Mouse (Mus musculus) MEL (cell line): ENCODE results near the gene Tmem86a. TPM values are rescaled to one million over a fixed set of nuclear protein-coding genes. Genes with fewer than 3 reads are reported as not detected.

Experiments used
- DNase-seq: peaks from one replicate; pipeline ENCODE4 v3.0.0; 2011; ENCODE audit warnings: low read depth, low spot score
- H3K27ac ChIP-seq: 2 replicates; pipeline ENCODE4 v1.5.1; 2012; ENCODE audit warnings: low read depth, mild to moderate bottlenecking, control low read depth, low read length, moderate library complexity; ENCODE audit not compliant: control insufficient read depth
- H3K27me3 ChIP-seq, 2 experiments: fragments of 150-350 bp in 1 of 2; sonication (generic) in 1 of 2; 2 replicates each; pipeline ENCODE4 v1.6.1; 2012; ENCODE audit warnings: low read length in 2 of 2, mild to moderate bottlenecking in 2 of 2, improper control_type of control experiment in 1 of 2, moderate library complexity in 1 of 2; ENCODE audit not compliant: insufficient read depth in 2 of 2, control insufficient read depth in 1 of 2
- H3K36me3 ChIP-seq, 2 experiments: 2 replicates each; pipeline ENCODE4 v1.6.1; 2012 to 2014; ENCODE audit warnings: low read length in 2 of 2, improper control_type of control experiment in 1 of 2, inconsistent platforms in 1 of 2, mild to moderate bottlenecking in 1 of 2; ENCODE audit not compliant: insufficient read depth in 2 of 2, control insufficient read depth in 1 of 2
- H3K4me1 ChIP-seq, 2 experiments: fragments of 150-350 bp in 1 of 2; sonication (generic) in 1 of 2; 2 replicates each; pipeline ENCODE4 v1.6.1; 2012; ENCODE audit warnings: low read length in 2 of 2, improper control_type of control experiment in 1 of 2, mild to moderate bottlenecking in 1 of 2; ENCODE audit not compliant: insufficient read depth in 2 of 2, control insufficient read depth in 1 of 2
- H3K4me3 ChIP-seq, 2 experiments: fragments of 150-350 bp in 1 of 2; sonication (generic) in 1 of 2; 2 replicates each; pipeline ENCODE4 v1.5.1; 2012; ENCODE audit warnings: low read depth in 2 of 2, low read length in 2 of 2, mild to moderate bottlenecking in 2 of 2, moderate library complexity in 2 of 2, control low read depth in 1 of 2, improper control_type of control experiment in 1 of 2; ENCODE audit not compliant: control insufficient read depth in 1 of 2, insufficient read depth in 1 of 2
- H3K79me2 ChIP-seq: 2 replicates; pipeline ENCODE4 v1.6.1; 2012; ENCODE audit warnings: mild to moderate bottlenecking, low read length, moderate library complexity; ENCODE audit not compliant: control insufficient read depth, poor library complexity, insufficient read depth
- H3K9ac ChIP-seq: 2 replicates; pipeline ENCODE4 v1.6.1; 2012; ENCODE audit warnings: low read depth, mild to moderate bottlenecking, control low read depth, low read length, moderate library complexity; ENCODE audit not compliant: control insufficient read depth, poor library complexity, severe bottlenecking
- H3K9me3 ChIP-seq: fragments of 150-350 bp; sonication (generic); replicated peaks from 2 replicates; pipeline ENCODE4 v1.6.1; 2012; ENCODE audit warnings: mild to moderate bottlenecking, low read length, improper control_type of control experiment, moderate library complexity; ENCODE audit not compliant: insufficient read depth
- CHD2 ChIP-seq: IDR thresholded peaks from 2 replicates; pipeline ENCODE4 v1.6.1; 2011; ENCODE audit warnings: low read length, improper control_type of control experiment
- CTCF ChIP-seq, 3 experiments: IDR thresholded peaks in 2 of 3; conservative IDR thresholded peaks in 1 of 3; 2 replicates each; pipeline ENCODE4 v1.5.1; 2011 to 2012; ENCODE audit warnings: low read length in 3 of 3, low read depth in 2 of 3, mild to moderate bottlenecking in 2 of 3, improper control_type of control experiment in 1 of 3, inconsistent platforms in 1 of 3, mixed read lengths in 1 of 3, moderate library complexity in 1 of 3; ENCODE audit not compliant: control insufficient read depth in 1 of 3, insufficient read depth in 1 of 3, poor library complexity in 1 of 3, severe bottlenecking in 1 of 3
- EP300 ChIP-seq, 2 experiments: IDR thresholded peaks; 2 replicates each; pipeline ENCODE4 v1.6.1; 2011; ENCODE audit warnings: improper control_type of control experiment in 2 of 2, low read length in 2 of 2, low read depth in 1 of 2, mild to moderate bottlenecking in 1 of 2
- ETS1 ChIP-seq: IDR thresholded peaks from 2 replicates; pipeline ENCODE4 v1.6.1; 2012; ENCODE audit warnings: low read depth, mild to moderate bottlenecking, inconsistent platforms, low read length, improper control_type of control experiment, moderate library complexity
- GABPA ChIP-seq: IDR thresholded peaks from 2 replicates; pipeline ENCODE4 v1.6.1; 2012; ENCODE audit warnings: low read depth, mild to moderate bottlenecking, inconsistent platforms, low read length, improper control_type of control experiment, moderate library complexity
- GATA1 ChIP-seq: IDR thresholded peaks from 2 replicates; pipeline ENCODE4 v1.6.1; 2011; ENCODE audit warnings: low read depth, low read length, improper control_type of control experiment
- HCFC1 ChIP-seq: IDR thresholded peaks from 2 replicates; pipeline ENCODE4 v1.6.1; 2012; ENCODE audit warnings: low read depth, mild to moderate bottlenecking, inconsistent platforms, low read length, improper control_type of control experiment, moderate library complexity
- JUND ChIP-seq: IDR thresholded peaks from 2 replicates; pipeline ENCODE4 v1.6.1; 2011; ENCODE audit warnings: low read depth, mild to moderate bottlenecking, improper control_type of control experiment, low read length
- MAFK ChIP-seq: IDR thresholded peaks from 2 replicates; pipeline ENCODE4 v1.6.1; 2011; ENCODE audit warnings: low read depth, mild to moderate bottlenecking, low read length, improper control_type of control experiment, borderline replicate concordance
- MAZ ChIP-seq: IDR thresholded peaks from 2 replicates; pipeline ENCODE4 v1.6.1; 2012; ENCODE audit warnings: low read depth, mild to moderate bottlenecking, inconsistent platforms, low read length, improper control_type of control experiment
- MEF2A ChIP-seq: IDR thresholded peaks from 2 replicates; pipeline ENCODE4 v1.6.1; 2014; ENCODE audit warnings: low read depth, mild to moderate bottlenecking, inconsistent platforms, low read length, improper control_type of control experiment; ENCODE audit not compliant: poor library complexity, insufficient replicate concordance, severe bottlenecking; ENCODE audit errors: extremely low read depth
- MXI1 ChIP-seq: IDR thresholded peaks from 2 replicates; pipeline ENCODE4 v1.6.1; 2011; ENCODE audit warnings: mild to moderate bottlenecking, low read depth, low read length, improper control_type of control experiment
- MYB ChIP-seq: IDR thresholded peaks from 2 replicates; pipeline ENCODE4 v1.6.1; 2011; ENCODE audit warnings: mild to moderate bottlenecking, low read depth, low read length, improper control_type of control experiment
- MYC ChIP-seq: IDR thresholded peaks from 2 replicates; pipeline ENCODE4 v1.6.1; 2011; ENCODE audit warnings: low read depth, mild to moderate bottlenecking, low read length, improper control_type of control experiment, moderate library complexity
- NRF1 ChIP-seq: IDR thresholded peaks from 2 replicates; pipeline ENCODE4 v1.6.1; 2014; ENCODE audit warnings: low read depth, mild to moderate bottlenecking, inconsistent platforms, low read length, improper control_type of control experiment, moderate library complexity; ENCODE audit not compliant: poor library complexity, insufficient read depth, severe bottlenecking
- POLR2A ChIP-seq, 2 experiments: IDR thresholded peaks; 2 replicates each; pipeline ENCODE4 v1.6.1; 2011 to 2012; ENCODE audit warnings: low read length in 2 of 2, mild to moderate bottlenecking in 2 of 2, control low read depth in 1 of 2, improper control_type of control experiment in 1 of 2, low read depth in 1 of 2, moderate library complexity in 1 of 2; ENCODE audit not compliant: control insufficient read depth in 1 of 2, insufficient read depth in 1 of 2, poor library complexity in 1 of 2
- POLR2AphosphoS5 ChIP-seq: IDR thresholded peaks from 2 replicates; pipeline ENCODE4 v1.6.1; 2012; ENCODE audit warnings: low read depth, borderline replicate concordance, mild to moderate bottlenecking, inconsistent platforms, low read length, moderate library complexity, mixed read lengths
- RAD21 ChIP-seq: IDR thresholded peaks from 2 replicates; pipeline ENCODE4 v1.6.1; 2011; ENCODE audit warnings: mild to moderate bottlenecking, low read depth, low read length, improper control_type of control experiment
- RCOR1 ChIP-seq: IDR thresholded peaks from 2 replicates; pipeline ENCODE4 v1.6.1; 2012; ENCODE audit warnings: low read depth, mild to moderate bottlenecking, inconsistent platforms, low read length, improper control_type of control experiment
- SIN3A ChIP-seq: IDR thresholded peaks from 2 replicates; pipeline ENCODE4 v1.6.1; 2012; ENCODE audit warnings: low read length, improper control_type of control experiment, inconsistent platforms
- TAL1 ChIP-seq: IDR thresholded peaks from 2 replicates; pipeline ENCODE4 v1.6.1; 2012; ENCODE audit warnings: mild to moderate bottlenecking, inconsistent platforms, low read length, moderate library complexity, mixed read lengths
- TBP ChIP-seq: IDR thresholded peaks from 2 replicates; pipeline ENCODE4 v1.8.0; 2011; ENCODE audit warnings: low read depth, low read length, improper control_type of control experiment
- TCF12 ChIP-seq: IDR thresholded peaks from 2 replicates; pipeline ENCODE4 v1.6.1; 2014; ENCODE audit warnings: low read depth, mild to moderate bottlenecking, inconsistent platforms, low read length, improper control_type of control experiment, moderate library complexity
- UBTF ChIP-seq: IDR thresholded peaks from 2 replicates; pipeline ENCODE4 v1.6.1; 2012; ENCODE audit warnings: low read depth, mild to moderate bottlenecking, inconsistent platforms, low read length, improper control_type of control experiment, moderate library complexity, borderline replicate concordance; ENCODE audit not compliant: insufficient read depth
- USF1 ChIP-seq: IDR thresholded peaks from 2 replicates; pipeline ENCODE4 v1.6.1; 2014; ENCODE audit warnings: low read depth, mild to moderate bottlenecking, inconsistent platforms, low read length, improper control_type of control experiment, moderate library complexity
- ZMIZ1 ChIP-seq: IDR thresholded peaks from 2 replicates; pipeline ENCODE4 v1.6.1; 2012; ENCODE audit warnings: low read depth, mild to moderate bottlenecking, inconsistent platforms, low read length, improper control_type of control experiment, moderate library complexity
- polyA plus RNA-seq, 2 experiments: library from polyadenylated mRNA; stranded (reverse) in 1 of 2; unstranded in 1 of 2; fragments of >175 nt in 1 of 2; fragments of >200 nt in 1 of 2; gene quantifications; 2 replicates each; pipeline versions ENCODE4 v1.2.1 to v1.2.4; 2012; ENCODE audit warnings: low replicate concordance in 2 of 2, low read depth in 1 of 2; ENCODE audit not compliant: insufficient read length in 2 of 2, insufficient read depth in 1 of 2, missing spikeins in 1 of 2
- total RNA-seq: library from RNA; depleted of rRNA; stranded (reverse); fragments of 300-350 nt; gene quantifications from 2 replicates; pipeline ENCODE4 v1.2.3, GENCODE M21; 2012

The Tmem86a gene
- total and polyA plus RNA-seq, 3 experiments, result 0.27 to 0.54 TPM; not detected in 1

DNA sequence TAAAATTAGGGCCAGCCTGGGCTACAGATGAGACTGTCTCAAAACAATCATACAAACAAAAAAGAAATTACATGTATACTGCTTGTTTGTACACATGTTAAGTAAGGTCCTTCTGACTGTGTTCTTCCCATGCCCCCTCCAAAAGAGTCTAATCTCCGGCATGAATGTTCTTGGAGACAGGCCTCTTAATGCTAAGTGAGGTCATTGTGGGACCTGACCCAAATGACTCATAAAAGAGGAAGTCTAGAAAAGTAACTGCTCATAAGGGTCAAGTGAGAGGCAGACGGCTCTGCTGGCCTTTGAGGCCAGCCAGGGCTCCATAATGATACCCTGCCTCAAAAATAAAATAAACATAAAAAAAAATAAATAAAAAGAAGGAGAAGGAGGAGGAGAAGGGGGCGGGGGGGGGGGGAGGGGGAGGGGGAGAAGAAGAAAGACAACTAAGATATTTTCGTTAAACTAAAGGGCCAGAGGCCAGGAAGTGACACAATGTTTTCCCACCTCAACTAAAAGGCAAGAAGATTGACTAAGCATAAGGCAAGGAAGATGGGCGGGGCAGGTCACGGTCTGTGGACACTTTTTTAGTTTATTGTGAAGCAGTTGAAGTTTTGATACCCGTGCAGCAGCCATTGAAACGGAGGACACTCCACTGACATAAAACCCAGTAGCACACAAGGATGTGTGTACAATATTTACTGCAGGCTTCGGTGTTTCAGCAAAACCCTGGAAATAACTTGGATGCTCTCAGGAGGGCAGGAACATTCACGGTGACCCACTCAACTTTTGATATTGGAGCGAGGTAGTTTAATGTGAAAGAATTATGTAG, 35.6 kb upstream of the Tmem86a start:
- DNase-seq, result peak; percentile 63
- peak overlapping the region; percentile 46 to 47 for H3K4me3 ChIP-seq
- no peaks in the 10 kb centered on the region for H3K79me2 ChIP-seq
- H3K9ac ChIP-seq, result peak overlapping the region; percentile 49
- peaks cover 6 to 7% of the 10 kb centered on the region in 2 experiments for H3K4me1 ChIP-seq
- TF ChIP-seq JUND (peak; percentile 39; the same call in 1 of the 2 replicates), HCFC1 (no peak), TBP (no peak), NRF1 (no peak), ETS1 (peak; percentile 53), UBTF (no peak), SIN3A (0 out of 2 replicates have a peak, but pooled peaks have one; percentile 42), EP300 (IDR thresholded peaks at IDR 0.05; ENCODE audit: low read depth in 1 of 2, low read length in 2 of 2) (peak in 1 of 2 experiments; percentile 61; a peak in 2 of 4 replicates), MAFK (no peak), POLR2A (IDR thresholded peaks at IDR 0.05; ENCODE audit: control insufficient read depth in 1 of 2, insufficient read depth in 1 of 2, low read depth in 1 of 2, low read length in 2 of 2, poor library complexity in 1 of 2) (no peak), MXI1 (peak; percentile 45; the same call in 1 of the 2 replicates), RCOR1 (no peak), POLR2AphosphoS5 (no peak), MYC (no peak)
- H3K27ac ChIP-seq, result peak overlapping the region; percentile 55
- H3K9me3 ChIP-seq, result no peaks in the 10 kb centered on the region
- no peaks in the 10 kb centered on the region for H3K27me3 ChIP-seq
- H3K36me3 ChIP-seq, result peaks cover 0 to 13% of the 10 kb centered on the region in 2 experiments; a peak in 2 of 4 replicates

DNA sequence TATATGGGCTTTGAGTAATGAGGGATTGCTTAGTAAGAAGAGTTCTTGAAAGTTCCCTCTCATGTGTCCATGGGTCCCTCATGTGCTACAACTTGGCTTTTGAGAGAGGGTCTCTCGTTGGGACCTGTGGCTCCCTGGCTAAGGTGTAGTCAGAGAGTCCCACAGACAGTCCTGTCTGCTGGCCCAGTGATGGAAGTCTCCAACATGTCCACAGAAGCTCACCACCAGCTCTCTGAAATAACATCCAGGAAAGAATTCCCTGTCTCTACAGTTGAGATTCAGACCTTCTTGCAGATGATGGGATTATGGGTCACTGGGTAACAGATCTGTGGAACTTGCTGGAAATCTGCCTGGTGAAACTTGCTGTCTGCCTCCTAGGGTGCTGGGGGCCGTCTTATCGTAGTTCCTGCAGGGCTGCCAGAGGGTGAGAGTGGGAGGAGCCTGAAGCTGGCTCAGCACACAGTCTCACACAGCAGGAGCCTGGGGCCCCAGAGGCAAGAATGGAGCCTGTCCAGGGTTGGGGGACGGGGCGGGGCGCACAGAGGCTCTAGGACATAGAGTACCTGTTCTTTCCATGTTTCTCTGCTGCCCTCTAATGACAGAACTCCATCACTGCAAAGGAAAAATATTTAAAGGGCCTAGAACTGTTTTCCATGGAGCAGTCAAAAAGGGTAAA, 34.9 kb upstream of the Tmem86a start:
- peak overlapping the region; percentile 46 to 47 for H3K4me3 ChIP-seq
- peak overlapping the region; percentile 49 for H3K9ac ChIP-seq
- DNase-seq, result peak; percentile 98
- H3K27ac ChIP-seq, result peak overlapping the region; percentile 55
- no peaks in the 10 kb centered on the region for H3K79me2 ChIP-seq
- peaks cover 6 to 7% of the 10 kb centered on the region in 2 experiments for H3K4me1 ChIP-seq
- H3K9me3 ChIP-seq, result no peaks in the 10 kb centered on the region
- H3K27me3 ChIP-seq, result no peaks in the 10 kb centered on the region
- peaks cover 0 to 13% of the 10 kb centered on the region in 2 experiments; a peak in 2 of 4 replicates for H3K36me3 ChIP-seq
- TF ChIP-seq POLR2AphosphoS5 (no peak), CHD2 (peak; percentile 11; the same call in 1 of the 2 replicates), UBTF (no peak), RCOR1 (peak; percentile 78), TAL1 (peak; percentile 81), CTCF (IDR thresholded peaks at IDR 0.05 in 2 of 3, conservative IDR thresholded peaks at IDR 0.05 in 1 of 3; ENCODE audit: control insufficient read depth in 1 of 3, insufficient read depth in 1 of 3, low read depth in 2 of 3, low read length in 3 of 3, poor library complexity in 1 of 3, severe bottlenecking in 1 of 3) (peak; percentile 55 to 92 (median 62)), TCF12 (peak; percentile 92), SIN3A (peak; percentile 87), TBP (0 out of 2 replicates have a peak, but pooled peaks have one; percentile 17), MYB (no peak), EP300 (IDR thresholded peaks at IDR 0.05; ENCODE audit: low read depth in 1 of 2, low read length in 2 of 2) (peak; percentile 83 to 87), RAD21 (peak; percentile 95), GABPA (no peak), HCFC1 (peak; percentile 36; the same call in 1 of the 2 replicates), USF1 (peak; percentile 38), MAFK (peak; percentile 58; the same call in 1 of the 2 replicates), MEF2A (no peak), ZMIZ1 (no peak), JUND (no peak), GATA1 (peak; percentile 73), MAZ (peak; percentile 97)
